Mouse (Mus musculus) adrenal gland, adult 10 weeks (tissue): ENCODE measurements around the gene Scly. TPM values are rescaled to one million over a fixed set of nuclear protein-coding genes. Genes with fewer than 3 reads are reported as not detected.

Source experiments
- polyA plus RNA-seq: library from polyadenylated mRNA; stranded (reverse); fragments of 350-450 nt; fragmentation: Illumina TruSeq; extraction: RNeasy Lipid Tissue Mini Kit (QIAGEN cat#74804); gene quantifications from one replicate; pipeline ENCODE4 v1.2.3, GENCODE M21; 2014; ENCODE audit warnings: low read depth, low replicate concordance

Scly gene
- 6.4 TPM for polyA plus RNA-seq

DNA sequence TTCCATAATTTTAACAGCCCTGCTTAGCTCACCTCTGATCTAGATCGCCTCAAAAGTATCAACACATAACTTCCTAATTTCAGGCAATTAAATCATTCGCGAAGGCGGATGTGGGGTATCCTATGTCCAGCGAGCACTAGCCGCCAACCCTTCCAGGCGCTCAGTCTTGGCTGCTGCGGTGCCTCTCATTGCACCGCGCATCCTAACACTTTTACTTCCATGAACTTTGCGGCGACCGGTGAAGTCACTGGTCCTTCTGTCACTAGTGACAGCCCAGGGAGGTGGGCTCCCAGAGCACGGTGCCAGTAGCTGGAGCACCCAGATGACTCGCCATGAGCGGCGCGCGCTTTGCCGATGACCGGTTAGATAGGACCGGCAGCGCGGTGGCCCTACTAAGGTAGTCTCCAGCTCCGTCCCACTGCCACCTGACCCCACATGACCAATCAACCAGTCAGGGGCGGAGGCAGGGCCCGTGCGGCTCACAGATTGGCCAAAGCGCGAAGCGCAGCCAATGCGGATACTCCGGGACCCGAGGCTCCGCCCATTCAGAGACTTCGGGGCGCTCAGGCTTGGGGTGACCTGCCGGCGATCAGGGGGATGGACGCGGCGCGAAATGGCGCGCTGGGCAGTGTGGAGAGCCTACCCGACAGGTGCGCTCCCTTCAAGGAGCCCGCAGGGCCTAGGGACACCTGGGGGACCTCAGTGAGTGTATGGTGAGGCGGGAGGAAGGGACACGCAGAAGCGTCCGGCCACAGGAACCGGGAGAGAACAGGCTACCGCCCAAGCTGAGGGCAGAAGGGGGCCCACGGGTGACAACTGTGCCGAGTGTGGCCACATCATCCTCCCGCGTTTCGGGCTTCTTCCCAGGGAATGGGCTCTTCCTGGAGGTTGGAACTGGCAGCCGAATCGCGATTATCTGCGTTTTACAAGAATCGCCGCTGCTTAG is at the start of gene Scly:
TSS of gene Scly (plus strand) at position 540 of the 946 bp plus-strand sequence.

DNA sequence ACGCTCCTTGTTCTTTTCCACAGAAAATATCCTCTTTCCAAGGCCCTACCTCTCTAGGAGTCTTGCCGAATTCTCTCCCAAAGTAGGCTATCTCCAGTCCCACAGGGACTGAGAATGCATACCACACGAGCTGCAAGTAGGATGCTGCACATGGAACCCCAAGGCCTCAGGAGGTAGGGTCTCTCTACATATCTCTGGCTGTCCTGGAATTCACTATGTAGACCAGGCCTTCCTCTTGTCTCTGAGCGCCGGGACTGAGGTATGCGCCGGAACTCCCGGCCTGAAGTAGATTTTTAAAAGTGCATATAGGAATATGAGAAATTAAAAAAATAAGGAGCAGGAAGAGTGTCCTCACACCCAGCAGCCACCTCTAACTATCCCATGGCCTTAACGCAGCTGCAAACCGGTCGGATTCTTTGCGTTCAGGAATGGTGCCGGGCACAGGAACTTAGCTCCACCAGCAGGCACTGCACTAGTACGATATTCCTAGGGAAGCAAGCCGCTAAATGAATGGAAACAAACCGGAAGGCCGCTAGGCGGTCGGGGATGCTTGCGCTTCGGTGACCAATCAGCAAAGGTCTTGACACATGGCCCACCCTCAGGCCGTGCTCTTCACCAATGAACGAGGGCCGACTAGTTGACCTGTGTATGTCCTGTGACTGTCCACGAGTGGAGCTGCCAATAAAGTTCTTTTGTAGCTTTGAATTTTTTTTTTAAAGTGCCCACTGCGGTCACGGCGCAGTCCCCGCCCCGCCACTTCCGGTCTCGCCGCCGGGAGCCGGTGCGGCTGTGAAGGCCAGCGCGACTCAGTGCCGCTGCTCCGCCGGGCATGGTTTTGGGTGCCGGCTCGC is 48.3 kb upstream of the Scly start, which contains the start of gene Ube2f:
TSS of gene Ube2f (plus strand) at position 741 of the 851 bp plus-strand sequence.

DNA sequence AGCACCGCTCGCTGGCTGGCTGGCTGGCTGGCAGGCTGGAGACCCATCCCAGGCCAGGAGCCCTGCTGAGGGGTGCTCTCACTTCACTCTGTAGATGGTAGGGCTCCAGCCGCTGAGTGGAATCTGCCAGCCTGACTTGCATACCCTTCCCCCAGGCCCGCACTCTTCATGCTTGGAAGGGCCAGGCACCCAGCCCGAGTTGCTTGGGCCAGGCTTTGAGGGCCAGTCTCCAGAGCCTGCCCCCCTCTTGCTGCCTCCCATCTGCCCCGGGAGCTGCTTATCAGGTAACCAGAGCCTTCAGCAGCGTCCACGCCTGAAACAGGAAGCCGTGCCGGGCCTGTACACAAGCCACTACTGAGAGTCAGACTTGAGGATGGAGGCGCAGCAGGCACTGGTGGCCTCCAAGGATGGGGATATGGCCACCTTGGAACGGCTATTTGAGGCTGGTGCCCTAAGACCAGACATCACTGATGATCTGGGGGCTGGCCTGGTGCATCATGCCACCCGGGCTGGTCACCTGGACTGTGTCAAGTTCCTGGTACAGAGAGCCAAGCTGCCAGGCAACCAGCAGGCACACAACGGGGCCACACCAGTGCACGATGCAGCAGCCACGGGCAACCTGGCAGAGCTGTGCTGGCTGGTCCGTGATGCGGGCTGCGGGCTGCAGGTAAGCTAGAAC is 23.8 kb downstream of the Scly start, which contains the start of gene Espnl:
TSS of gene Espnl (plus strand) at position 316 of the 679 bp plus-strand sequence.

DNA sequence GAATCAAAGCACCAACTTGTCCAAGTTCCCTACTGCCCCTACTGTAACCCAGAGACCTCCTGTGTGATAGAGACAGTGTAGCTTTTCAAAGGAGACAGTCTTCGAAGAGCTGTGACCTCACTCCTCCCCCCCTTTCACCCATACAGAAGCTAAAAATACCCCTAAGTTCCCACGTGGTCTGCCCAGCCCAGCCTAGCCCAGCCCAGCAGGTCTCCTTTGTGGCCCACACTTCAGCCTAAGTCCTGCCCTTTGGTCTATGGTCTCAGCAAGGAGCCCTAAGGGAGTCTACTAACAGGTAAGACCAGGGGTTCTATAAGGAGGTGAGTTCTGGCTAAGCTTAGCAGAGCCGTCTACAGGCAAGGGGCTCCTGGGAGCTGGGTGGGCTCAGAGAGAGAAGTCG is 52.7 kb downstream of the Scly start, which contains the start of gene Klhl30:
TSS of gene Klhl30 (plus strand) at position 176 of the 400 bp plus-strand sequence.

DNA sequence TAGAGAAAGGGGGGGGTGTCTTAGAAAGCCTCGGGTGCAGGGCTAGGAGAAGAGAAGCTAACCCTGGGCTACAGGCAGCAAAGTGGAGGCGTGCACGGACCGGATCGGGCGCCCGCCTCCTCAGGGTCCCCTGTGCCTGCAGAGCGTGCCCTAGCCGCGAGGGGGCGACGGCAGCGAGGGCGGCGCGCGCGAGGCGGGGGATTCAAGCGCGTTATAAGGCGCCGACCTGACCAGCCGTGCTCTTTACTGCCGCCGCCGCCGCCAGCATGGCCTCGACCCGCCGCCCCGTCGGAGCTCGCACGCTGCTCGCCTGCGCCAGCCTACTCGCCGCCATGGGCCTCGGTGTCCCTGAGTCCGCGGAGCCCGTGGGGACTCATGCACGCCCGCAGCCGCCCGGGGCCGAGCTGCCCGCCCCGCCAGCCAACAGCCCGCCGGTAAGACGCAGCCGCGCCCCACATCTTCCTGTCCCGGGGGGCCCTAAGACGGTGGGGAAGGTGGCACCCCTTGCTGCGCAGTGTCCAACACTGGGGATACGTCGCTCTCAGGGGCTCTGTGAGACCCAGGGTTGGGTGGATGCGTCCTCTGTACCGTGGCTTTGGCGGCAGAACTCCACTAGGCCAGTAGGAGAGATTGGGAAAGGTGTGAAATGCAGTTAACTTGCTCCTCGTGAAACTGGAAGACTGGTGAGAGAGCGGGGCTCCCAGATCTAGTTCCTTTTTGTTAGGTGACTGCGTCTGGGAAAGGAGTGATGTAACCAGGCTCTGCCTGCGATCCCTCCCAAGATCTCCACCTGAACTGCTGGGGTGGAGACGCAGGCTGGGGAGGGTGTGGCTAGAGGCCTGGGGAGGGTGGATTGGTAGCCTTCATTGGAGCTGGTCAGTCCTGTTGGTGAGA is 68.3 kb downstream of the Scly start, which contains the start of gene Erfe:
TSS of gene Erfe (plus strand) at position 216 of the 894 bp plus-strand sequence.

Other genes starting within 250 kb of the Scly start
- gene Rbm44, start 153.2 kb upstream of the Scly start, polyA plus RNA-seq: 0.12 TPM
- 2.0 TPM for gene Ramp1, start 118.5 kb upstream of the Scly start, polyA plus RNA-seq
- 164 TPM for gene Ube2f, start 48.0 kb upstream of the Scly start, polyA plus RNA-seq
- gene Espnl, start 23.7 kb downstream of the Scly start, polyA plus RNA-seq: not detected
- 0.41 TPM for gene Klhl30, start 52.7 kb downstream of the Scly start, polyA plus RNA-seq
- 3.0 TPM for gene Erfe, start 68.1 kb downstream of the Scly start, polyA plus RNA-seq
- 42.7 TPM for gene Ilkap, start 100.5 kb downstream of the Scly start, polyA plus RNA-seq
- gene Hes6, start 115.7 kb downstream of the Scly start, polyA plus RNA-seq: 4.0 TPM
- 11.5 TPM for gene Per2, start 161.0 kb downstream of the Scly start, polyA plus RNA-seq
- gene Traf3ip1, start 196.3 kb downstream of the Scly start, polyA plus RNA-seq: 7.5 TPM
- gene Asb1, start 242.2 kb downstream of the Scly start, polyA plus RNA-seq: 11.4 TPM